Mouse (Mus musculus) ES-Bruce4 (cell line): ENCODE measurements around the gene Rftn2. TPM values are rescaled to one million over a fixed set of nuclear protein-coding genes. Genes with fewer than 3 reads are reported as not detected.
A peak's percentile ranks its signal among the peaks of the same experiment; 100 is the strongest.
"Not testable (repeated sequence)": the region's sequence is repeated elsewhere in the genome, so short reads cannot be mapped to it uniquely, and the experiment has no call there.

Experiments used
- H3K27ac ChIP-seq: 2 replicates; pipeline ENCODE4 v1.5.1; 2012; ENCODE audit warnings: low read length, inconsistent platforms; ENCODE audit not compliant: insufficient read depth
- H3K27me3 ChIP-seq: 2 replicates; pipeline ENCODE4 v1.6.1; 2012; ENCODE audit warnings: mild to moderate bottlenecking, low read length, inconsistent platforms; ENCODE audit not compliant: control insufficient read depth, poor library complexity, insufficient read depth, severe bottlenecking
- H3K36me3 ChIP-seq: 2 replicates; pipeline ENCODE4 v1.6.1; 2012; ENCODE audit warnings: inconsistent platforms, mild to moderate bottlenecking, low read length, moderate library complexity; ENCODE audit not compliant: control insufficient read depth, poor library complexity, insufficient read depth, severe bottlenecking
- H3K4me1 ChIP-seq: one replicate; pipeline ENCODE4 v1.8.1; 2011; ENCODE audit warnings: low read length; ENCODE audit not compliant: control insufficient read depth, insufficient read depth
- H3K4me3 ChIP-seq: 2 replicates; pipeline ENCODE4 v1.5.1; 2011; ENCODE audit warnings: low read depth, mild to moderate bottlenecking, low read length
- H3K9ac ChIP-seq: 2 replicates; pipeline ENCODE4 v1.6.1; 2012; ENCODE audit warnings: low read depth, mild to moderate bottlenecking, inconsistent platforms; ENCODE audit not compliant: poor library complexity, severe bottlenecking
- H3K9me3 ChIP-seq: replicated peaks from 2 replicates; pipeline ENCODE4 v1.6.1; 2012; ENCODE audit warnings: mild to moderate bottlenecking, low read length, inconsistent platforms; ENCODE audit not compliant: control insufficient read depth, poor library complexity, insufficient read depth, severe bottlenecking
- CTCF ChIP-seq: IDR thresholded peaks from one replicate; pipeline ENCODE4 v1.8.1; 2011; ENCODE audit warnings: low read depth, low read length
- EP300 ChIP-seq: IDR thresholded peaks from 2 replicates; pipeline ENCODE4 v1.6.1; 2011; ENCODE audit warnings: low read depth, low read length; ENCODE audit not compliant: insufficient read depth
- POLR2A ChIP-seq: IDR thresholded peaks from one replicate; pipeline ENCODE4 v1.8.1; 2011; ENCODE audit warnings: low read length; ENCODE audit not compliant: insufficient read depth
- polyA plus RNA-seq: library from polyadenylated mRNA; stranded (reverse); fragments of >200 nt; gene quantifications from 2 replicates; pipeline ENCODE4 v1.2.4, GENCODE M21; 2011; ENCODE audit warnings: low read depth; ENCODE audit not compliant: missing spikeins, insufficient read depth, insufficient read length

Rftn2 gene
- polyA plus RNA-seq, 1 experiment: 0.43 TPM

DNA sequence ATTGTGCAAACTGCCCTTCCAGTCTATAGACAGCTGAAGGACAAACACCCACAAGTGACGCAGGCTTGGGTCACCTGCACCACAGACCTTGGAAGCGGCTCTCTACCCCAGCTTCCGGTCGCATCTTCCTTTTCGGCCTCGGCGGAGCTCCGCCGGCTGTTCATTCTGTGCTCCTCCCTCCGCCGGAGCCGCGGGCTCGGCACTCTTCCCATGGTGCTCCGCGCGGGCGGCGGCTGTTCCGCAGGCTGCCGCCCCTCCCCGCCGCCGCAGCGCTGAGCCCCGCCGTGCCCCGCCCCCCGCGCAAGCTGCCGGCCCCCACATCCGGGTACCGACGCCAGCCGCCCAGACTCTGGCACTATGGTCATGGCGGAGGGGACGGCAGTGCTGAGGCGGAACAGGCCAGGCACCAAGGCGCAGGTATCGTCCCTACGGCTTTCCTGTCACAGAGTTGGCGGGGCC lies 95.6 kb downstream of the Rftn2 start, which contains the start of gene Mob4:
TSS of gene Mob4 (plus strand) at position 289 of the 459 bp plus-strand sequence.
- Histone ChIP-seq H3K4me3 (peak within 1 kb of the TSS; percentile 78), H3K27ac (peak within 1 kb of the TSS; percentile 89), H3K4me1 (peaks cover 1% of the 10 kb centered on the region), H3K36me3 (peaks cover 3% of the 10 kb centered on the region), H3K9me3 (no peaks in the 10 kb centered on the region), H3K27me3 (no peaks in the 10 kb centered on the region), H3K9ac (peak within 1 kb of the TSS; percentile 92)
- TF ChIP-seq EP300: peak; percentile 61
- TF ChIP-seq POLR2A: peak; percentile 84
- TF ChIP-seq CTCF: no peak

DNA sequence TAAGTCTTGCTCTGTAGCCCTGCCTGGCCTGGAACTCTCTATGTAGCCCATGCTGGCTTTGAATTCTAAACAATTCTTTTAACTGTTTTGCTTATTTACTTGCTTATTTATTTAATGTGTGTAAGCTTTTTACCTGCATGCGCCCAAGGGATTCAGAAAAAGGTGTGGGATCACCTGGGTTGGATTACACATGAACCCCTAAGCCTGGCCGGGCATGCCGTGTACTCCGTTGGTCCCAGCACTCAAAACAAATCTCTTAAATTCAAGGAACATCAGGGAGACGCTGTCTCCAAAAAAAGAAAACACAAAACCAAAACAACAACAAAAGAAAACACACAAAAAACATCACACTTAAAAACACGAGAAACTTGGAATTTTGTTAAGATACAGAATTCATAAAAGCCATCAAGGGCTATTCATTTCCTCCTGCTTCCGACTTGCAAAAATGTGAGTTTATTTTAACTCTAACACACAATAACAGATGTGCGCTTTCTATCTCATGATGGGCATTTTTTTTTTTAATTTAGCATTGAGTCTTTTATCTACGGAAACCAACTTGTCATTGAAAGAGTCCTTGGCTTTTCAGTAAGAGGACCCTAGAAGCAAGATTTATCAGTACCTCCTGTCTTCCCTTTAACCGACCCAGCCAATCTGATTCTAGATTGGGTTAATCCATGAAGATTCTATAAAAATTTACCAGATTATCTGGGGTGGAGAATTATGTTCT lies 96.2 kb downstream of the Rftn2 start:
- peaks cover 1% of the 10 kb centered on the region for H3K4me1 ChIP-seq
- no peaks in the 10 kb centered on the region for H3K27me3 ChIP-seq
- peak overlapping the region; percentile 89 for H3K27ac ChIP-seq
- H3K9me3 ChIP-seq: no peaks in the 10 kb centered on the region
- no peak for TF ChIP-seq CTCF
- peak overlapping the region; percentile 57 for H3K4me3 ChIP-seq
- H3K36me3 ChIP-seq: peaks cover 3% of the 10 kb centered on the region
- H3K9ac ChIP-seq: peak overlapping the region; percentile 73

DNA sequence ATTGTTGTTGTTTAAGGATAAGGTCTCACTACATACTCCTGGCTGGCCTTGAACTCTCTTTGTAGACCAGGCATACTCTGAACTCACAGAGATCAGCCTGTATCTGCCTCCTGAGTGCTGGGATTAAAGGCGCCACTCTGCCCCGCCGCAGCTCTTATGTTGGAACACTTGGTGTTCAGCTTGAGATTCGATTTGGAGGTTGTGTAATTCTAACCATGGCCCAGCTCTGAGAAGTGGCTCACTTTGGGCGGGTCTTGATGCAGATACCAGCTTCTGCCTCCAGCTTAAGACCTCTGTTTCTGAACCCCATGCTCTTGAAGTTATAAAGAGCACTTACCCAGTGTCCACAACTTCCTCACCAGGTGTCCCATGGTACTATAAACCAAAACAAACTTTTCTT lies 96.9 kb downstream of the Rftn2 start:
- Histone ChIP-seq H3K4me1 (peaks cover 1% of the 10 kb centered on the region), H3K9me3 (no peaks in the 10 kb centered on the region), H3K4me3 (peak overlapping the region; percentile 35; the same call in 1 of the 2 replicates), H3K27ac (peak overlapping the region; percentile 89), H3K36me3 (peaks cover 3% of the 10 kb centered on the region), H3K9ac (peak overlapping the region; percentile 73), H3K27me3 (no peaks in the 10 kb centered on the region)
- TF ChIP-seq CTCF: no peak

DNA sequence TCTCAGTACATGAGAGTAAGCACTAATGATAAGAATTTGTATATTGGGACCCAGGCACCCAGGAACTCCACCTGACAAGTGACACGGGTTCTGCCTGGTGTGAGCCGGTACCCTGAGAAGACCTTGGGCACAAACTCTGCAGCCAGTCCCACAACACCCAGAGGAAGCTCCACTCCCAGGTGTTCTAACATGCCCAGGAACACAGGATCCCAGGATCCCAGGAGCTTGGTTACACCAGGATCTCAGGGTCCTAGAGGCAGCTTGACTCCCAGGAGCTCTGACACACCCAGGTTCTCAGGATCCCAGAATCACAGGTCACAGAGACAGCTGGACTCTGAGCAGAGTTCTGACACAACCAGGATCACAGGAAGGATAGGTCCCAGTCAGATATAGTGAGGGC lies 102.4 kb downstream of the Rftn2 start:
- not testable (repeated sequence) for H3K9me3 ChIP-seq, H3K4me3 ChIP-seq, H3K36me3 ChIP-seq, H3K27me3 ChIP-seq, H3K9ac ChIP-seq, H3K4me1 ChIP-seq, H3K27ac ChIP-seq

DNA sequence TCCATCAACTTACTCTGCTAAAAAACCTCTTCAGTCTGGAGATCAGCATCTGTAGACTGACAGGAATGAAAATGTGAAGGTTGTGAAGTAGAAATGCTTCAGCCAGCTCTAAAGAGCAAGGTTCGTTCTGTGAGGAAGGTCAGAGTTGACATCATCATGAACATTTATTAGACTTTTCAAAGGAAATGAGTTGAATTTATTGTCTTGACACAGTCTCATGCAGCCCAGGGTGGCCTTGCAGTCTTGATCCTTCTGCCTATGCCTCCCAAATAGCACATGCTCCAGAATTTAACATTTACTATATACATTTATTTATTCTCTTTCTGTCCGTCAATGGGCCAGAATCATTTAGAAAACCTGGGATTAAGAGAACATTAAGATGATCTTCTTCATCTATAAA lies 103.0 kb downstream of the Rftn2 start:
- H3K4me3 ChIP-seq: no peak overlapping the region
- H3K36me3 ChIP-seq: no peaks in the 10 kb centered on the region
- no peak for TF ChIP-seq CTCF
- TF ChIP-seq EP300: no peak
- TF ChIP-seq POLR2A: no peak
- no peaks in the 10 kb centered on the region for H3K4me1 ChIP-seq
- no peak overlapping the region for H3K9ac ChIP-seq
- no peaks in the 10 kb centered on the region for H3K27me3 ChIP-seq
- H3K9me3 ChIP-seq: no peaks in the 10 kb centered on the region
- no peak overlapping the region for H3K27ac ChIP-seq

DNA sequence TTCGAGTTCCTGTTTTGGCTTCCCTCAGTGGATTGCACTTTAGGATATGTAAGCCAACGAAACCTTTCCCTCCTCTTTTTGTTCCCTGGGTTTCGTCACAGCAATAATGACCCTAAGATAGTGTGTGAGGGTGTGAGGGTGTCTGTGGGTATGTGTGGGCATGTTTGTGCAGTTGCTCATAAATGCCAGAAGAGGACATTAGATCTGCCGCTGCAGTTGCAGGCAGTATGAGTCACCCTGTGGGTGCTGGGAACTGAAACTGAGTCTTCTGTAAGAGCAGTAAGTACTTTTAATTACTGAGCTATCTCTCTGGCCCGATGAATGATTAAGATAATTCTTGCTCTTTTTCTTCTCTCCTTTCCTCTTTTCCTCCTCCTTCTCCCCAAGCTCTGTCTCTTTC lies 103.5 kb downstream of the Rftn2 start:
- H3K9ac ChIP-seq: no peak overlapping the region
- H3K27ac ChIP-seq: no peak overlapping the region
- no peak for TF ChIP-seq CTCF
- no peak for TF ChIP-seq POLR2A
- TF ChIP-seq EP300: no peak
- H3K4me1 ChIP-seq: no peaks in the 10 kb centered on the region
- H3K27me3 ChIP-seq: no peaks in the 10 kb centered on the region
- no peak overlapping the region for H3K4me3 ChIP-seq
- no peaks in the 10 kb centered on the region for H3K9me3 ChIP-seq
- H3K36me3 ChIP-seq: no peaks in the 10 kb centered on the region

Other genes starting within 250 kb of the Rftn2 start
- 277 and 314 TPM in 2 replicates for gene Sf3b1, start 199.3 kb downstream of the Rftn2 start, polyA plus RNA-seq
- 21.2 and 27.1 TPM in 2 replicates for gene Coq10b, start 174.0 kb downstream of the Rftn2 start, polyA plus RNA-seq
- gene Hspe1, start 138.7 kb downstream of the Rftn2 start, polyA plus RNA-seq: 622 and 631 TPM in 2 replicates
- gene Hspd1, start 138.5 kb downstream of the Rftn2 start, polyA plus RNA-seq: 626 and 704 TPM in 2 replicates
- gene Mob4, start 95.6 kb downstream of the Rftn2 start, polyA plus RNA-seq: 77.2 and 83.5 TPM in 2 replicates
- 4.4 and 4.7 TPM in 2 replicates for gene Mars2, start 10.4 kb upstream of the Rftn2 start, polyA plus RNA-seq
- 1.8 and 2.9 TPM in 2 replicates for gene Boll, start 136.7 kb upstream of the Rftn2 start, polyA plus RNA-seq
- gene Plcl1, start 179.1 kb upstream of the Rftn2 start, polyA plus RNA-seq: 0.17 and 0.52 TPM in 2 replicates